Mouse (Mus musculus) stomach, embryonic 14.5 days (tissue): ENCODE measurements at regions not wholly inside any gene's neighbourhood (a gene's known extent, or its start where the extent isn't known, plus 50 kb on each side); places are given as distances from the start of the nearest gene placed in this dataset.

Source experiments
- ATAC-seq: fragments of 200-750 bp; cut with Nextera tagmentation; 2 replicates; pipeline ENCODE4 v1.8.0; 2017; ENCODE audit warnings: low read depth, moderate TSS enrichment; ENCODE audit not compliant: insufficient number of reproducible peaks, insufficient read depth, low FRiP score
- H3K27ac ChIP-seq: fragments of 300-500 bp; sonication (generic); 2 replicates; pipeline ENCODE4 v1.5.1; 2014; ENCODE audit warnings: mild to moderate bottlenecking, low read length, moderate library complexity, mixed read lengths
- H3K27me3 ChIP-seq: fragments of 300-500 bp; sonication (generic); 2 replicates; pipeline ENCODE4 v1.6.1; 2014; ENCODE audit warnings: low read length, control low read depth, mixed read lengths; ENCODE audit not compliant: control insufficient read depth, insufficient read depth
- H3K36me3 ChIP-seq: fragments of 300-500 bp; sonication (generic); 2 replicates; pipeline ENCODE4 v1.6.1; 2014; ENCODE audit warnings: mild to moderate bottlenecking, control low read depth, low read length, moderate library complexity, mixed read lengths; ENCODE audit not compliant: control insufficient read depth, insufficient read depth
- H3K4me1 ChIP-seq: fragments of 300-500 bp; sonication (generic); 2 replicates; pipeline ENCODE4 v1.6.1; 2014; ENCODE audit warnings: low read length, control low read depth, mixed read lengths; ENCODE audit not compliant: control insufficient read depth, insufficient read depth
- H3K4me2 ChIP-seq: fragments of 300-500 bp; sonication (generic); replicated peaks from 2 replicates; pipeline ENCODE4 v1.6.1; 2014; ENCODE audit warnings: low read depth, low read length, control low read depth
- H3K4me3 ChIP-seq: fragments of 300-500 bp; sonication (generic); 2 replicates; pipeline ENCODE4 v1.5.1; 2014; ENCODE audit warnings: low read depth, low read length, control low read depth
- H3K9ac ChIP-seq: fragments of 300-500 bp; sonication (generic); replicated peaks from 2 replicates; pipeline ENCODE4 v1.6.1; 2014; ENCODE audit warnings: low read depth, mild to moderate bottlenecking, control low read depth, low read length, moderate library complexity, mixed read lengths
- H3K9me3 ChIP-seq: fragments of 300-500 bp; sonication (generic); 2 replicates; pipeline ENCODE4 v1.6.1; 2016; ENCODE audit warnings: low read depth, low read length, control low read depth; ENCODE audit not compliant: control insufficient read depth
- WGBS: fragments of 180-500 bp; shearing (Covaris S2); extraction: QIAGEN DNeasy Blood & Tissue Kit; methylation state at CpG from one replicate; pipeline ENCODE4 v1.1.7; 2014; 5-methylcytosine and 5-hydroxymethylcytosine counted together

DNA sequence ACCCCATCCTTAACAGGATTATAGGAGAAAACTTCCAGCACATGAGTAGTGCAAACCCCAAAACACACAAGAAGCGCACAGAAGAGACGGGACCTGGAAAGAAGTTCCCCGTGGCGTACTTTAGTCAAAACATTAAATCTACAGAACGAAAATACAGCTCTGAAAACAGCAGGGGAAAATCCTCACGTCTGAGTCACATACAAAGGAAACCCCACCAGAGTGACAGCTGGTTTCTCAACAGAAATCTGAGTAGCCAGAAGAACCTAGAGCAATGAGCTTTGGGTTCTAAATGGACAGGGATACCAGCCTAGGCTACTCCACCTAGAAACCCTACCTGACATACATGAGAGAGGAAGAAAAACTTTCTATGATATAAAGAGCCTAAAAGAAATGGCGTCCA is 234.0 kb upstream of the Hs6st1 start:
- whole genome bisulfite sequencing = 82% methylated on average over 7 of the region's 7 CpGs
- Histone ChIP-seq H3K4me3 (no peak overlapping the region), H3K36me3 (no peaks in the 10 kb centered on the region), H3K4me1 (no peaks in the 10 kb centered on the region), H3K27ac (no peak overlapping the region), H3K4me2 (no peak overlapping the region), H3K9ac (no peak overlapping the region), H3K9me3 (no peaks in the 10 kb centered on the region), H3K27me3 (no peaks in the 10 kb centered on the region)
- ATAC-seq = no peak

GRCm38 (mm10) chr1:35836552-35836951 is 231.6 kb upstream of the Hs6st1 start:
- Histone ChIP-seq H3K4me2 (no peak overlapping the region), H3K36me3 (no peaks in the 10 kb centered on the region), H3K4me1 (no peaks in the 10 kb centered on the region), H3K27me3 (no peaks in the 10 kb centered on the region), H3K9me3 (no peaks in the 10 kb centered on the region), H3K4me3 (no peak overlapping the region), H3K27ac (no peak overlapping the region), H3K9ac (no peak overlapping the region)
- WGBS = 79% methylated on average over 5 of the region's 5 CpGs
- ATAC-seq = no peak

DNA sequence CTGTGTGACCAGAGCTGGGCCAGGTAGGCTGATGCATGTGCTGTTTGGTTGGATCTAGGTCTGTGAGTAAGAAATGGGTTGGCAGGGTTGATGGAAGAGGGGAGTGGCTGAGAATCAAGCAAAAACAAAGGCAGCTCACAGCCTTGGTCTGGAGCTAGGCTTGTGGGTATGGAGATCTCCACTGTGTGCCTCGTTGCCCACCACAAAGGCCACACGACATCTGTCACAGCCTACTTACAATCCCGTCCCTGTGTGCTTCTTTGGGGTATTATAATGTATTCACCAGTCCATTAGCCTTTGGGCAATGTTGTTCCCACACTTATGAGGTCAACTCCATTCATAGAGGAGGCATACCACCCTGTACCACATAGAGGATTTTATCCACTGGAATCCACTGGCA is 229.6 kb upstream of the Hs6st1 start:
- Histone ChIP-seq H3K4me2 (no peak overlapping the region), H3K27me3 (no peaks in the 10 kb centered on the region), H3K4me3 (no peak overlapping the region), H3K36me3 (no peaks in the 10 kb centered on the region), H3K27ac (no peak overlapping the region), H3K4me1 (no peaks in the 10 kb centered on the region), H3K9ac (no peak overlapping the region), H3K9me3 (no peaks in the 10 kb centered on the region)
- no peak for ATAC-seq
- 87% methylated on average over 3 of the region's 3 CpGs for WGBS

DNA sequence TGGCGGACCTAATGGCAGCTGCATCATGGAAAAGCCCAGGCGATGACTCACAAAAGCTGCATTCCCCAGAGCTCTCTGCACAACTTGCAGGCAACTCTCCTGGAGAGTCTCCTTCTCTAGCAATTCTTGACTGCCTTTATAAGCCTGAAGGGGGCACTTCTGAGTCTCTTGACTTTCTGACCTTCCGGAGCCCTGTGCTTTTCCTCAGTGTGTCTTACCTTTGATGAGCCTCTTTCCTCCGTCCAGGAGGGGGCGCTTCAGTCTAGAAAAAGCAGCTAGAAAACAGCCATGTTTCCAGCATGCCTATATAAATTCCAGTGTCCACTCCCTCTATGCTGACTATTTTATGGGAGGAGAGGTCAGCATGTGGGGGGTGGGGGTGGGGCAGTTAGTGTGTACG is 228.8 kb upstream of the Hs6st1 start:
- ATAC-seq = no peak
- H3K9me3 ChIP-seq = no peaks in the 10 kb centered on the region
- 73% methylated on average over 6 of the region's 6 CpGs for WGBS
- no peaks in the 10 kb centered on the region for H3K27me3 ChIP-seq
- no peak overlapping the region for H3K9ac ChIP-seq
- H3K4me1 ChIP-seq = no peaks in the 10 kb centered on the region
- no peak overlapping the region for H3K4me3 ChIP-seq
- H3K4me2 ChIP-seq = no peak overlapping the region
- no peak overlapping the region for H3K27ac ChIP-seq
- H3K36me3 ChIP-seq = no peaks in the 10 kb centered on the region

DNA sequence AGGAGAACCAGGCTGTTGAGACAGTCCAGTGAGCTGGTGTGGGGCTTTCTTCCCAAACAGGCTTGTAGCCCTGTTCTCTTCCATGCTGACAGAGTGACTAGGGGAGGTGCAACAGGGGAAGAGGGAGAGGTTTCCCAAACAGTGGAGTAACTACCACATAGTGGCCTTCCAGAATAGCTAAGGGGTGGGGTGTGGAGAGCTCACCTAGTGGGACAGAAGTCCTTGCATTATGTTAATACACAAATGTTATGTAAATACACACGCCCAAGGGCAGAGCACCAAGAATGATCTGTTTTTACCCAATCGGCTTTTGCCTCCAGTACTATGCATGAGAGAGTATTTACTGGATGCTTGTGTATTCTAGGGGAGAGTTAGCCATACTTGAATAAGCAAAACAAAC is 226.6 kb upstream of the Hs6st1 start:
- no peak overlapping the region for H3K4me3 ChIP-seq
- H3K9ac ChIP-seq = no peak overlapping the region
- no peaks in the 10 kb centered on the region for H3K9me3 ChIP-seq
- H3K36me3 ChIP-seq = no peaks in the 10 kb centered on the region
- WGBS = 85% methylated on average over 2 of the region's 2 CpGs
- no peaks in the 10 kb centered on the region for H3K4me1 ChIP-seq
- H3K27me3 ChIP-seq = no peaks in the 10 kb centered on the region
- H3K27ac ChIP-seq = no peak overlapping the region
- H3K4me2 ChIP-seq = no peak overlapping the region
- no peak for ATAC-seq

- Histone ChIP-seq H3K4me1 (no peaks in the 10 kb centered on the region), H3K36me3 (no peaks in the 10 kb centered on the region), H3K4me2 (no peak overlapping the region), H3K27ac (no peak overlapping the region), H3K27me3 (no peaks in the 10 kb centered on the region), H3K9me3 (no peaks in the 10 kb centered on the region), H3K4me3 (no peak overlapping the region), H3K9ac (no peak overlapping the region)
- ATAC-seq = no peak
- 93% methylated on average over 4 of the region's 4 CpGs for WGBS
Observed at GRCm38 (mm10) chr1:35842707-35843106, 225.5 kb upstream of the Hs6st1 start.

DNA sequence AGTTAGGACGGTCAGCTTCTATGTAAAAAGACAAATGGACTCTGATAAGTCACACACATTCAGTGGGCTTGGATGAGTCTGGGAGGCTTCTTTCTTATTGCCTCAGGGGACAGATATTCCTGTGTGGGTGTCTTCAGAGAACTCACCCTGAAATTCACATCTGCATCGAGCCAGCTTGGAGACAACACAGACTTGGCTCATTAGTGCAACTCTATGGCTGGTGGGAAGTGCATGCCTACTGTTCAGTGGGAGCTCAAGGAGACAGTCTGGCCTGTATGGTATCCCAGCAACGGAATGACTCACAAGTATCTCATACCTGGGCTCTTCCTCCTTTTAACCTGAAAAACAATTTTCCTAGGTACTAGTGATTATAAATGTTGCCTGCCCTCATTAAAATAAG is 224.6 kb upstream of the Hs6st1 start:
- ATAC-seq = no peak
- H3K9ac ChIP-seq = no peak overlapping the region
- no peaks in the 10 kb centered on the region for H3K27me3 ChIP-seq
- no peak overlapping the region for H3K4me2 ChIP-seq
- no peak overlapping the region for H3K4me3 ChIP-seq
- WGBS = 74% methylated on average over 3 of the region's 3 CpGs
- H3K4me1 ChIP-seq = no peaks in the 10 kb centered on the region
- H3K27ac ChIP-seq = no peak overlapping the region
- no peaks in the 10 kb centered on the region for H3K36me3 ChIP-seq
- H3K9me3 ChIP-seq = no peaks in the 10 kb centered on the region

DNA sequence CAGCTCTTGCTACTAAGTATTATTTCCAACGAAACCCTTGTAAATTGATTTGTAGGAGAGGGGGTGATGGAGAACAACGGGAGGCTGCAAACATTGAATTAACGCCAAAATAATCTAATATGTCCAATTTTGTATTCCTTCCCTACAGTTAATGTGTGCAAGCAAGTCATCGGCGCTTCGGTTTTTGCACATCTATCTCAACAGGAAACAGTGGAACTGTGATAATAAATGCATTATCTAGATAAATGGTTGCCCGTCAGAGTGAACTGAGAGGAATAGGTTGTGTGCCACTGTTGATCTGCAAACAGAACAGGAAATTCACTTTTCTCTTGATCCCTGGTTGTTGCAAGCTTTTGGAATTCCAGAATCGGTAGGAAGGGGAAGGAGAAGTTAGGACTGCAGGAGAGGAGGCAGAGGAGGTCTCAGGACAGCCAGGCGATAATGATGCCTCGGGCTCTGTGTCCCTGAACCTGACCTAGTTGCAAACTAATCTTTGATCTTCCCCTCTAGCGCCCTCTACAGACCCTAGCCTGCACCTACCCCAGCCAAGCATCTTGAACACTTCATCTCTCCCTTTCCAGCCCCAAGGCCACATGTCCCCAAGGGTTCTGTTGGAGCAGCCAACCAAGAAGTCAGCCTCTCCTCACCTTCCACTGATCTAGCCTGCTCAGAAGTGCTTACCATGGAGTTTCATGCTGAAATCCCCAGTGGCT is 221.8 kb upstream of the Hs6st1 start:
- Histone ChIP-seq H3K4me1 (no peaks in the 10 kb centered on the region; the same call in 1 of the 2 replicates), H3K27ac (no peak overlapping the region), H3K9ac (no peak overlapping the region), H3K9me3 (no peaks in the 10 kb centered on the region), H3K4me3 (no peak overlapping the region), H3K4me2 (no peak overlapping the region), H3K27me3 (no peaks in the 10 kb centered on the region), H3K36me3 (no peaks in the 10 kb centered on the region)
- WGBS = 60% methylated on average over 11 of the region's 11 CpGs
- no peak for ATAC-seq
